Mouse (Mus musculus) ovary, adult 2 months (tissue): Measurements from ENCODE around the gene Prkcd. TPM values are rescaled to one million over a fixed set of nuclear protein-coding genes. Genes with fewer than 3 reads are reported as not detected.

ENCODE experiments used
- polyA plus RNA-seq: library from polyadenylated mRNA; depleted of rRNA; stranded (reverse); fragments of >200 nt; gene quantifications from 2 replicates; pipeline ENCODE4 v1.2.3, GENCODE M21; 2012; rRNA removed

The Prkcd gene
- 209 and 252 TPM in 2 replicates for polyA plus RNA-seq

GRCm38 (mm10) chr14:30625856-30626726 is at the start of gene Prkcd:
Gene Prkcd, minus strand, starts transcription at chr14:30626210.

DNA sequence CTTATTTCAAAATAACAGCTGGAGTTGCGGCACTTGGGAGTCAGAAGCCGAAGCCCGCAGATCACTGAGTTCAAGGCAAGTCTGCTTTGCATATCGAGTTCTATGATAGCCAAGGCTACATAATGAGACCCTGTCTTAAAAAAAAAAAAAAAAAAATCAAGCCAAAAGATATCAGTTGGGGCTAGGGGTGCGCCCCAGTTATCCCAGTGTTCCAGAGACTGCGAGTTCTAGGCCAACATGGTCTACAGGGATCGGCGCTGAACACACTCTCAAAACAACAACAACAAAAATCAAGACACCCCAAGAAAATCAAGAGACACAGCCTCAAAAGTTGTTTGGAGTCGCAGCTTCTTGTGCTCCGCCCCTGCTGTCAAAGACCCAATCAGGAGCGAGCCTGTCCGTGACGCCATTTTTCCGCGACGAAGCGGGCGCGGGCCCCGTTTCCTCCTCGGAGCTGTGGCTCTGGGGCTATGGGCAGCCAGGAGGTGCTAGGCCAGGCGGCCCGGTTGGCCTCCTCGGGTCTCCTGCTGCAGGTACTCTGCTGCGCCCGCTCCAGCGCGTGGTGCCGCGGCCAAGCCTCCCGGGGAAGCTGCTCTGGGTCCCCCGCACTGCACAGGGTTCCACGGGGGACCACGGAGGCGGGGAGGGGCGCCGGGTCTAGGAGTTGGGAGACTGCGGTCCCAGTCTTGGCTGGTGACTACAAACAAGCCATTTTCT is 28.1 kb upstream of the Prkcd start, which contains the start of gene Rft1:
TSS of gene Rft1 (plus strand) at position 418 of the 717 bp plus-strand sequence.

DNA sequence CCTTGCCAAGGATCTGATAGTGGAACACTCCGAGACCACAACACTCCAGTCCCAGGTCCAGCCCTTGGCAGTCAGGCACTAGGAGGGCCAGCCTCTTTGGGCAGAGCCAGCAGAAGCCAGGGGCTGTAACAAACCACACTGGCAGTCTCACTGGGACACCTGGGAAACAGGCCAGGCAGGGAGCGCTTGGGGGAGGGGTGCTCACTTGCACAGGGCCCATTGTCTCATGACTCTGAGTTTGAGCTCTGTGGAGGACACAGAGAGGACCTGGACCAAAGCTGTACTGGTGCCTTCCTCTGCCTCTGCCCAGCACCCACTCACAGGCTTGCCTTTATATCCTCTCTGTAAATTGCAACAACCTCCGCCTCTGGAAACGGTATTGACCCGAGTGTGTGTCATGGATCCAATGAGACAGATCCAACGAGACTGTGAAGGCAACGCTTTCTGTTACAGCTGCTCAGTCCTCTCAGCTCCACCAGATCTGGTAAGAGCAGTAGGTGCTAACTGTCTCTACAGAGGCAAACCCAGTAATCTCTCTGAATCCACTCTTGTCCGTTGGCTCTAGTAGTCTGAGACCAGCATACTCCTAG is 77.8 kb downstream of the Prkcd start, which contains the start of gene Tkt:
TSS of gene Tkt (plus strand) at position 229 of the 590 bp plus-strand sequence.

Other genes starting within 250 kb of the Prkcd start
- 54.0 and 80.4 TPM in 2 replicates for gene Dcp1a, start 146.7 kb downstream of the Prkcd start, polyA plus RNA-seq
- gene Cacna1d, start 134.8 kb downstream of the Prkcd start, polyA plus RNA-seq, result 12.9 and 13.5 TPM in 2 replicates
- 388 and 461 TPM in 2 replicates for gene Tkt, start 77.9 kb downstream of the Prkcd start, polyA plus RNA-seq
- gene Rft1, start 28.1 kb upstream of the Prkcd start, polyA plus RNA-seq, result 20.8 and 27.4 TPM in 2 replicates
- 1.1 TPM in 2 replicates for gene Sfmbt1, start 88.6 kb upstream of the Prkcd start, polyA plus RNA-seq
- 33.0 and 42.0 TPM in 2 replicates for gene Tmem110, start 199.4 kb upstream of the Prkcd start, polyA plus RNA-seq